Mouse (Mus musculus) limb, embryonic 12.5 days (tissue): ENCODE results near the gene Srd5a2. TPM values are rescaled to one million over a fixed set of nuclear protein-coding genes. Genes with fewer than 3 reads are reported as not detected.

ENCODE experiments used
- ATAC-seq: fragments of 200-750 bp; cut with Nextera tagmentation; 2 replicates; pipeline ENCODE4 v1.8.0; 2017; ENCODE audit warnings: low read depth, moderate TSS enrichment; ENCODE audit not compliant: insufficient number of reproducible peaks, insufficient read depth, low FRiP score, low TSS enrichment
- H3K27ac ChIP-seq: fragments of 300-500 bp; sonication (generic); 2 replicates; pipeline ENCODE4 v1.5.1; 2016; ENCODE audit warnings: mild to moderate bottlenecking, moderate library complexity
- H3K27me3 ChIP-seq: fragments of 300-500 bp; sonication (generic); 2 replicates; pipeline ENCODE4 v1.6.1; 2016; ENCODE audit warnings: mild to moderate bottlenecking, moderate library complexity
- H3K36me3 ChIP-seq: fragments of 300-500 bp; sonication (generic); 2 replicates; pipeline ENCODE4 v1.6.1; 2016; ENCODE audit warnings: mild to moderate bottlenecking, moderate library complexity
- H3K4me1 ChIP-seq: fragments of 300-500 bp; sonication (generic); replicated peaks from 2 replicates; pipeline ENCODE4 v1.6.1; 2016
- H3K4me2 ChIP-seq: fragments of 300-500 bp; sonication (generic); 2 replicates; pipeline ENCODE4 v1.6.1; 2016; ENCODE audit warnings: mild to moderate bottlenecking, moderate library complexity
- H3K4me3 ChIP-seq: fragments of 300-500 bp; sonication (generic); replicated peaks from 2 replicates; pipeline ENCODE4 v1.5.1; 2016; ENCODE audit warnings: mild to moderate bottlenecking
- H3K9ac ChIP-seq: fragments of 300-500 bp; sonication (generic); replicated peaks from 2 replicates; pipeline ENCODE4 v1.6.1; 2016; ENCODE audit warnings: mild to moderate bottlenecking, moderate library complexity
- H3K9me3 ChIP-seq: fragments of 300-500 bp; sonication (generic); 2 replicates; pipeline ENCODE4 v1.6.1; 2016; ENCODE audit warnings: mild to moderate bottlenecking, moderate library complexity
- WGBS: fragments of 180-500 bp; shearing (Covaris S2); methylation state at CpG from one replicate; pipeline ENCODE4 v1.1.7; 2016; 5-methylcytosine and 5-hydroxymethylcytosine counted together
- polyA plus RNA-seq: library from polyadenylated mRNA; unstranded; fragments of >200 nt; fragmentation: Nextera tagmentation; extraction: Ambion mirVana; gene quantifications from 2 replicates; pipeline ENCODE4 v1.2.1, GENCODE M21; 2016

Srd5a2 gene
- polyA plus RNA-seq, 1 experiment from 2014 or later: 1.9 TPM

- H3K4me3 ChIP-seq: no peak overlapping the region
- H3K36me3 ChIP-seq: no peaks in the 10 kb centered on the region
- no peak overlapping the region for H3K9ac ChIP-seq
- no peaks in the 10 kb centered on the region for H3K27me3 ChIP-seq
- 0 out of 2 replicates have a peak overlapping the region, but pooled peaks have one; percentile 23 for H3K4me2 ChIP-seq
- ATAC-seq: no peak
- WGBS: 30% methylated on average over 8 of the region's 8 CpGs
- H3K27ac ChIP-seq: no peak overlapping the region
- no peaks in the 10 kb centered on the region for H3K4me1 ChIP-seq
- H3K9me3 ChIP-seq: no peaks in the 10 kb centered on the region
Observed at GRCm38 (mm10) chr17:74020526-74021203, 27.1 kb downstream of the Srd5a2 start.

GRCm38 (mm10) chr17:74018281-74018680, 29.4 kb downstream of the Srd5a2 start:
- no peak for ATAC-seq
- Histone ChIP-seq H3K9me3 (no peaks in the 10 kb centered on the region), H3K27me3 (no peaks in the 10 kb centered on the region), H3K9ac (no peak overlapping the region), H3K36me3 (no peaks in the 10 kb centered on the region), H3K4me1 (no peaks in the 10 kb centered on the region), H3K4me3 (no peak overlapping the region), H3K4me2 (no peak overlapping the region), H3K27ac (no peak overlapping the region)
- WGBS: 90% methylated on average over 4 of the region's 4 CpGs

- Histone ChIP-seq H3K9ac (no peak overlapping the region), H3K27ac (no peak overlapping the region), H3K36me3 (no peaks in the 10 kb centered on the region), H3K27me3 (no peaks in the 10 kb centered on the region), H3K9me3 (no peaks in the 10 kb centered on the region), H3K4me3 (no peak overlapping the region), H3K4me1 (no peaks in the 10 kb centered on the region), H3K4me2 (no peak overlapping the region)
- 95% methylated on average over 1 of the region's 1 CpGs for WGBS
- ATAC-seq: no peak
Observed at GRCm38 (mm10) chr17:74017649-74018048, 30.1 kb downstream of the Srd5a2 start.

- Histone ChIP-seq H3K4me3 (no peak overlapping the region), H3K4me1 (no peaks in the 10 kb centered on the region), H3K9ac (no peak overlapping the region), H3K4me2 (no peak overlapping the region), H3K27ac (no peak overlapping the region), H3K36me3 (no peaks in the 10 kb centered on the region), H3K27me3 (no peaks in the 10 kb centered on the region), H3K9me3 (no peaks in the 10 kb centered on the region)
- 87% methylated on average over 6 of the region's 6 CpGs for WGBS
- no peak for ATAC-seq
Observed at GRCm38 (mm10) chr17:74015128-74015527, 32.6 kb downstream of the Srd5a2 start.

GRCm38 (mm10) chr17:74008680-74009079, 39.0 kb downstream of the Srd5a2 start:
- WGBS: 20% methylated on average over 4 of the region's 4 CpGs
- Histone ChIP-seq H3K9me3 (no peaks in the 10 kb centered on the region), H3K4me3 (no peak overlapping the region), H3K4me2 (no peak overlapping the region), H3K36me3 (no peaks in the 10 kb centered on the region), H3K27me3 (no peaks in the 10 kb centered on the region), H3K4me1 (no peaks in the 10 kb centered on the region), H3K9ac (no peak overlapping the region), H3K27ac (no peak overlapping the region)
- ATAC-seq: no peak

GRCm38 (mm10) chr17:74007001-74007400, 40.7 kb downstream of the Srd5a2 start:
- Histone ChIP-seq H3K4me1 (no peaks in the 10 kb centered on the region), H3K36me3 (no peaks in the 10 kb centered on the region), H3K9me3 (0 out of 2 replicates have a peak, but pooled peaks cover 3% of the 10 kb centered on the region), H3K4me2 (no peak overlapping the region), H3K27ac (no peak overlapping the region), H3K9ac (no peak overlapping the region), H3K27me3 (no peaks in the 10 kb centered on the region), H3K4me3 (no peak overlapping the region)
- ATAC-seq: no peak
- 35% methylated on average over 8 of the region's 8 CpGs for WGBS

- 69% methylated on average over 2 of the region's 2 CpGs for whole genome bisulfite sequencing
- H3K36me3 ChIP-seq: no peaks in the 10 kb centered on the region
- no peak for ATAC-seq
- H3K27ac ChIP-seq: no peak overlapping the region
- no peak overlapping the region for H3K4me3 ChIP-seq
- no peaks in the 10 kb centered on the region for H3K4me1 ChIP-seq
- H3K9ac ChIP-seq: no peak overlapping the region
- no peaks in the 10 kb centered on the region for H3K27me3 ChIP-seq
- H3K9me3 ChIP-seq: 0 out of 2 replicates have a peak, but pooled peaks cover 3% of the 10 kb centered on the region
- no peak overlapping the region for H3K4me2 ChIP-seq
Observed at GRCm38 (mm10) chr17:74002396-74002795, 45.3 kb downstream of the Srd5a2 start.

GRCm38 (mm10) chr17:73995907-73996645, 51.6 kb downstream of the Srd5a2 start:
- Histone ChIP-seq H3K4me3 (no peak overlapping the region), H3K36me3 (no peaks in the 10 kb centered on the region)
- ATAC-seq: no peak

GRCm38 (mm10) chr17:73991264-73991663, 56.5 kb downstream of the Srd5a2 start:
- Histone ChIP-seq H3K4me2 (no peak overlapping the region), H3K9me3 (no peaks in the 10 kb centered on the region), H3K27ac (no peak overlapping the region), H3K36me3 (no peaks in the 10 kb centered on the region), H3K4me3 (no peak overlapping the region), H3K4me1 (no peaks in the 10 kb centered on the region), H3K27me3 (no peaks in the 10 kb centered on the region), H3K9ac (no peak overlapping the region)
- no peak for ATAC-seq
- 81% methylated on average over 4 of the region's 4 CpGs for WGBS

More at GRCm38 (mm10) chr17:73995907-73996645, 51.6 kb downstream of the Srd5a2 start:
- Histone ChIP-seq H3K9ac (no peak overlapping the region), H3K4me2 (no peak overlapping the region), H3K27ac (no peak overlapping the region), H3K4me1 (no peaks in the 10 kb centered on the region), H3K27me3 (no peaks in the 10 kb centered on the region), H3K9me3 (no peaks in the 10 kb centered on the region)
- 88% methylated on average over 13 of the region's 13 CpGs for WGBS

- H3K27me3 ChIP-seq: no peaks in the 10 kb centered on the region
- no peaks in the 10 kb centered on the region for H3K9me3 ChIP-seq
- no peak overlapping the region for H3K27ac ChIP-seq
- ATAC-seq: no peak
- H3K4me2 ChIP-seq: no peak overlapping the region
- no peak overlapping the region for H3K9ac ChIP-seq
- H3K4me1 ChIP-seq: peaks cover 10% of the 10 kb centered on the region
- WGBS: 70% methylated on average over 2 of the region's 2 CpGs
- H3K36me3 ChIP-seq: no peaks in the 10 kb centered on the region
- H3K4me3 ChIP-seq: no peak overlapping the region
Observed at GRCm38 (mm10) chr17:73986571-73986970, 61.1 kb downstream of the Srd5a2 start.

GRCm38 (mm10) chr17:73985936-73986335, 61.8 kb downstream of the Srd5a2 start:
- ATAC-seq: no peak
- 89% methylated on average over 4 of the region's 4 CpGs for WGBS
- no peaks in the 10 kb centered on the region for H3K9me3 ChIP-seq

More at GRCm38 (mm10) chr17:73985936-73986335, 61.8 kb downstream of the Srd5a2 start:
- Histone ChIP-seq H3K4me1 (peaks cover 10% of the 10 kb centered on the region), H3K27ac (no peak overlapping the region), H3K4me3 (no peak overlapping the region), H3K4me2 (no peak overlapping the region), H3K36me3 (no peaks in the 10 kb centered on the region), H3K9ac (no peak overlapping the region), H3K27me3 (no peaks in the 10 kb centered on the region)
